Mouse (Mus musculus) cortical plate, adult 2 months (tissue): ENCODE measurements around the gene Igbp1.
A peak's percentile ranks its signal among the peaks of the same experiment; 100 is the strongest.

ENCODE experiments used
- CTCF ChIP-seq: fragments of 200-500 bp; IDR thresholded peaks from 2 replicates; pipeline ENCODE4 v1.5.1; 2011; ENCODE audit warnings: mild to moderate bottlenecking, control low read depth, low read length; ENCODE audit not compliant: insufficient read depth; ENCODE audit errors: extremely low read depth
- POLR2A ChIP-seq: fragments of 200-500 bp; IDR thresholded peaks from 2 replicates; pipeline ENCODE4 v1.6.1; 2011; ENCODE audit warnings: mild to moderate bottlenecking, low read length, control low read depth; ENCODE audit not compliant: insufficient read depth; ENCODE audit errors: extremely low read depth

DNA sequence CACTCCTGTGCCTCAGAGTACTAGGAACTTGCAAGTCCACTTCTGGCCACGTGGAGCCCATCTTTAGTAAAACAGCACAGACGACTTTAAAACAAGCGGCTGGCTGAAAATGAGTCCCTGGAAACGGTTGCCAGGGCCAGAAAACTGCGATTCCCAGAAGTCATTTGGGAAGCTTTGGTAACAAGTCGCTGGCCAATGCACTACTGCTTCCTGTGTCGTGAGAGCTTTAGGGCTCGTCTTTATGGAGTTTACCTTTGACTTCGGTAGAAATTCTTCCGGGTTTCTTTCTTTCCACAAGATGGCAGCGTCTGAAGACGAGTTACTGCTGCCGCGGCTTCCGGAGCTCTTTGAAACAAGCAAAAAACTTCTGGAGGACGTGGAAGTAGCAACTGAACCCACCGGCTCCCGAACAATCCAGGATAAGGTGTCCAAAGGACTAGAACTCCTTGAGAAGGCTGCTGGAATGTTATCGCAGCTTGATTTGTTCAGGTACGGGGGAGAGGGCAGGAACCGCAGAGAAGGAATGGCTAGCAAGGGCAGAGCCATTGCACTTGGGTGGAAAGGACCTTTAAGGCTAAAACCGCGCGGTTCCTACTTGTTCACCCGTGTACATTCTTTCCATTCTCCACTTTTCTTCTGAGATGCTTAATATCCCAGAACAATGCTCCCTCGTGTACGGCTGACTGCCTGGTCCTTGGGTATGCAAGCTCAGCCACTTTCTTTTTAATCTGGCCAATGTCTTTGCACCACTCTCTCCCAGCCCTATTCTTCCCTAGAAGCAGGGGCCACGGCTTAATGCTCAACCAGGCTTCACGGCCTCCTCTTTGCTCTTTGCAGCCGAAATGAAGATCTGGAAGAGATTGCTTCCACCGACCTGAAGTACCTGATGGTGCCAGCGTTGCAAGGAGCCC, at the start of gene Igbp1:
- no peak for TF ChIP-seq CTCF
- 0 out of 2 replicates have a peak, but pooled peaks have one; percentile 18 for TF ChIP-seq POLR2A
